Mouse (Mus musculus): Measurements from ENCODE around the gene Arhgap24. TPM values are rescaled to one million over a fixed set of nuclear protein-coding genes. Genes with fewer than 3 reads are reported as not detected.

Arhgap24 gene
- polyA plus RNA-seq (2021; fragmentation: Nextera tagmentation), result 2.2 and 3.5 TPM in 2 replicates
- long read RNA-seq, experiment 1, transcript Arhgap24-201 (7 exons, 3,632 nt), result major isoform, 37 of 50 reads
- long read RNA-seq, experiment 1, transcript Arhgap24-203 (10 exons, 3,346 nt), result minor isoform, 6 of 50 reads
- long read RNA-seq, experiment 1, partial matches to known transcripts, result 5 of 50 reads
- long read RNA-seq, experiment 1, other reads (novel, unspliced or antisense), result 2 of 50 reads
- long read RNA-seq, experiment 2, full-length matches to known transcripts, result 4 of 8 reads
- long read RNA-seq, experiment 2, partial matches to known transcripts, result 1 of 8 reads
- long read RNA-seq, experiment 2, other reads (novel, unspliced or antisense), result 3 of 8 reads

DNA sequence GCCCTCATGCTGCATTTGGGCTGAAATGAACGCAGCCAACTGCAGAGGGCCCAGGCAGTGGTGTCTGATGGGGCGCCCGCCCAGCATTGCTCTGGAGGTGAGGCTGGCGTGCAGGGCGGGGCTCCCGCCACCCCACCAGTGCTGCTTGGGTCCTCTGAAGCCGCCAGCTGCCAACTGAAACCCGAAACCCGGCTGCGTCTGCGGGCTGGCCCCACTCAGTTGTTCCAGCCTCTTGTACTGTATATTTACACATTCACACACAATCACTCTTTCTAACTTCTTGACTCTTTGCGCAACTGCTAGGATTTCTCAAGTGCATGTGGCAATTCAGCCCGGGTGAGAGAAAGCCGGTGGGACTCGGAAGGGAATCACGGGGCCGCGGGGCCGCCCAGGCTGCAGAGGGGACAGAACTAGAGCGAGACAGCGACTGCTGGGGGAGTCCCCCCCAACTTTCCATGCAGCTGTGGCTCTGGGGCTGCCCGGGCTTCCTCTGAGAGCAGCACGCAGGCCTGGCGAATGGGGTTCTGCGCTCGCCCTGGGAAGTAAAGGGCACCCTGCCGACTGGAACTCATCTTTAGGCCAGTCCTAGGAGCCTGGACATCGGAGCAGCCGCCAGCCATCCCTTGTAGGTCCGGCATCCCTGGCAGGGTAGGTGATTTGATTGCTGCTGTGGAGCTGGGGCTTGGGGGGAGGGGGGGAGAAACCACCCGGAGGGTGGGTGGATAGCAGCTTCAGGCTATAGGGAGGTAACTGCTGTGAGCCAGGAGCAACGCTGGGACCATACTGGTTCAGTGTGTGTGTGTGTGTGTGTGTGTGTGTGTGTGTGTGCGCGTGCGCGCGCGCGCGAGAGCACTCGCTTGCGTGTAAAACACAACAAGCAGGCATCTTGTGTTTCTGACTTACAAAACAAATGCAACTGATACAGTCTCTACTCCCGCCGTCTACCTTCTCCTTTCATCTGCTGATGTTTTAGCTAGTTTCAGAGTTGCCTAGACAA is at the start of gene Arhgap24:
Arhgap24 (plus strand) TSS at position 177 of the 997 bp plus-strand sequence.

All from left cerebral cortex, adult 6 months (tissue).